Mouse (Mus musculus) kidney, adult 2 months (tissue): ENCODE results near the gene Zdhhc9.

Experiments used
- CTCF ChIP-seq: fragments of 200-500 bp; conservative IDR thresholded peaks from 2 replicates; pipeline ENCODE4 v1.5.1; 2011; ENCODE audit warnings: low read depth, mild to moderate bottlenecking, control low read depth, low read length, moderate library complexity, mixed read lengths; ENCODE audit not compliant: insufficient read depth, insufficient read length
- POLR2A ChIP-seq: fragments of 200-500 bp; IDR thresholded peaks from one replicate; pipeline ENCODE4 v1.6.1; 2011; ENCODE audit warnings: low read depth, low read length, control low read depth

DNA sequence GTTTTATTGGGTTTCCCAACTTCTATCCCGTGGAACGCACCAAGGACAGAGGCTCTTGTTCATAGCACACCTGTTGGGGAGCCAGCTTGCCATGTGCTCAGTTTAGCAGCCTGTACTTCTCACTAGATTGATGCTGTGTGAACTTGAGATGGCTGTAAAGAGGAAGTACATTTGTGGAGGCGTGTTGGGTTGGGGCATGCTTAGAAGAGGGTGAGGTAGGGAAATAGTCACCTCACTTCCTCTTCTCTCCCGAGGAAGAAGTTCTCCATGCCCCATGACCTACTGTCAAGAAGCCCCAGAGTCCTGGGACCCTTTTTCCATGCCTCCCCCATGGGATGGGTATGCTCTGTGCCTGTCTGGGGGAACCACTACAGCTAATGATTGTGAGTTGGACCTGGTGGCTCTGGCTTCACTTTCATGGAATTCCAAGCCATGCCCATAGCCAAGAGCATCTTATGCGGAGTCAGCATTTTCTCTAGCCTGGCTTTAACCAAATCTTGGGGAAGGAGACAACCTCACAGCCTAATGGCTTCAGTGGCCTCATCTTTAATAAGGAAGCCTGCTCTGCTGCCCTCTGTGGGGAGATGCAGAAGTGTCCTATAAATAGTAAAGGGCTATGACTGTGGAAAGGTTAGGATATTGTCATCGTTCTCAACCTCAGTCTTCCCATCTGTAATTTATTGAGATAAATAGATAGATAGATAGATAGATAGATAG, 81.0 kb downstream of the Zdhhc9 start:
- TF ChIP-seq CTCF (no peak), POLR2A (no peak)
